Mouse (Mus musculus) spleen, adult 2 months (tissue): ENCODE results near the gene Coa4.

Source experiments
- CTCF ChIP-seq: fragments of 200-500 bp; IDR thresholded peaks from 2 replicates; pipeline ENCODE4 v1.5.1; 2011; ENCODE audit warnings: mild to moderate bottlenecking, inconsistent platforms; ENCODE audit not compliant: insufficient read depth, insufficient read length, insufficient replicate concordance; ENCODE audit errors: extremely low read depth
- POLR2A ChIP-seq: fragments of 200-500 bp; IDR thresholded peaks from 2 replicates; pipeline ENCODE4 v1.6.1; 2011; ENCODE audit warnings: low read depth, low read length, inconsistent platforms

DNA sequence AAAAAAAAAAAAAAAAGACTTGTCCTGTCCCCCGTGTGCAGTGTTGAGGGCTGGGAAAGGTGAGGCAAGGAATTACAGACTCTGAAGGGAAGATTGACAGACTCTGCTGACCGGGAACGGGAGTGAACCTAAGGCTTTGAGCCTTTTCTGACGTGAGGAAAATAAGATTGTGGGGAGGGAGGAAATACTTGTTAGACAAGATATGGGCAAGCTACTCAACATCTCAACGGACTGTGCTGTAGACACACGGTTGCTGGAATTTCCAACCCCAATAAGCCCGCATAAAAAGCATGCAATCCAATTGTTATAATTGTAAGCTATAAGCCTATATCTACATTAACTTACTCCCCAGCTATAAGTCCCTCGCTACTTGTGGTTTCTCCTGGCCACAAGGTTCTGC, 12.2 kb upstream of the Coa4 start:
- TF ChIP-seq CTCF (no peak), POLR2A (no peak)
